8 mouse cellular contexts compared by ENCODE assay signal in genomic region chr1:181841396-181841795, GRCm38 (mm10). TPM values are rescaled to one million over a fixed set of nuclear protein-coding genes. Genes with fewer than 3 reads are reported as not detected.
DNase-seq lines count a peak whose midpoint lies in the region; ATAC-seq and TF ChIP-seq lines count a peak whose summit lies in the region.

No protein-coding gene starts in this region.

- no peaks in the 10 kb centered on the region for H3K9me3 ChIP-seq in forebrain, embryonic 16.5 days (ENCODE audit: control insufficient read depth, low read length)
- no peaks in the 10 kb centered on the region for H3K9me3 ChIP-seq in liver, postnatal 0 days (ENCODE audit: low read length)

- H3K79me3 ChIP-seq in C2C12 (ENCODE audit: low read depth) = peaks cover 51% of the 10 kb centered on the region

- peak overlapping the region; percentile 55 for H3K4me3 ChIP-seq in C2C12 (ENCODE audit: insufficient read depth, poor library complexity, severe bottlenecking)
- H3K4me3 ChIP-seq in forebrain, embryonic 16.5 days (replicated peaks; ENCODE audit: low read length) = peak overlapping the region; percentile 68
- peak overlapping the region; percentile 85 for H3K4me3 ChIP-seq in liver, postnatal 0 days (ENCODE audit: low read depth, low read length)

- H3K79me2 ChIP-seq in C2C12 (ENCODE audit: control insufficient read depth, insufficient read depth) = peaks cover 56% of the 10 kb centered on the region

- peak overlapping the region; percentile 79 for H3K27ac ChIP-seq in forebrain, embryonic 16.5 days (ENCODE audit: low read length)
- peak overlapping the region; percentile 99 for H3K27ac ChIP-seq in liver, postnatal 0 days (ENCODE audit: low read depth)

- H3K4me2 ChIP-seq in forebrain, embryonic 16.5 days (ENCODE audit: low read length) = peak overlapping the region; percentile 87
- H3K4me2 ChIP-seq in liver, postnatal 0 days (ENCODE audit: low read depth, low read length) = peak overlapping the region; percentile 92

- peaks cover 10% of the 10 kb centered on the region for H3K36me3 ChIP-seq in C2C12 (ENCODE audit: control insufficient read depth, insufficient read depth)
- 0 out of 2 replicates have a peak, but pooled peaks cover 2% of the 10 kb centered on the region for H3K36me3 ChIP-seq in forebrain, embryonic 16.5 days (ENCODE audit: control insufficient read depth, insufficient read depth)
- peaks cover 24% of the 10 kb centered on the region for H3K36me3 ChIP-seq in liver, postnatal 0 days (replicated peaks; ENCODE audit: insufficient read depth, low read length)

- no peak; the same call in 1 of the 2 replicates for ATAC-seq in forebrain, embryonic 16.5 days
- ATAC-seq in liver, postnatal 0 days = no peak

- H3K9ac ChIP-seq in forebrain, embryonic 16.5 days (replicated peaks; ENCODE audit: low read depth, low read length) = peak overlapping the region; percentile 87
- peak overlapping the region; percentile 97 for H3K9ac ChIP-seq in liver, postnatal 0 days (replicated peaks)

- no peak for TF ChIP-seq EP300 in liver, postnatal 0 days (IDR thresholded peaks at IDR 0.05; ENCODE audit: low read depth)

- no peak for TF ChIP-seq CTCF in C2C12 (IDR thresholded peaks at IDR 0.05; ENCODE audit: control insufficient read depth, insufficient read depth, insufficient read length)
- TF ChIP-seq CTCF in liver, postnatal 0 days (IDR thresholded peaks at IDR 0.05; ENCODE audit: low read depth) = no peak

- DNase-seq in embryo, embryonic 10.5 days (ENCODE audit: low spot score) = peak; percentile 54
- no peak for DNase-seq in embryo, embryonic 10 days (ENCODE audit: low spot score)
- DNase-seq in liver, postnatal 0 days = no peak
- DNase-seq in thymus, postnatal 36 days = peak; percentile 58 to 70
- DNase-seq in retina, embryonic 14.5 days (ENCODE audit: low spot score) = no peak
- DNase-seq in adrenal gland, postnatal 36 days = no peak

- H3K4me1 ChIP-seq in forebrain, embryonic 16.5 days (replicated peaks; ENCODE audit: control insufficient read depth, insufficient read depth, low read length) = peaks cover 27% of the 10 kb centered on the region
- H3K4me1 ChIP-seq in liver, postnatal 0 days (ENCODE audit: insufficient read depth) = peaks cover 31% of the 10 kb centered on the region

- H3K27me3 ChIP-seq in C2C12 (ENCODE audit: control insufficient read depth, insufficient read depth, insufficient read length) = no peaks in the 10 kb centered on the region
- no peaks in the 10 kb centered on the region for H3K27me3 ChIP-seq in forebrain, embryonic 16.5 days (replicated peaks; ENCODE audit: control insufficient read depth, insufficient read depth, low read length)
- no peaks in the 10 kb centered on the region for H3K27me3 ChIP-seq in liver, postnatal 0 days (ENCODE audit: insufficient read depth, low read length)

- under 1% methylated on average over 16 of the region's 16 CpGs for WGBS in forebrain, embryonic 16.5 days
- WGBS in liver, postnatal 0 days (ENCODE audit: insufficient replicate concordance) = under 1% methylated on average over 16 of the region's 16 CpGs

- H3ac ChIP-seq in C2C12 (ENCODE audit: control insufficient read depth, insufficient read length, low read depth) = peak overlapping the region; percentile 77

TF ChIP-seq in C2C12, 6 proteins besides CTCF, POLR2A, EP300 and RAD21:
- TF ChIP-seq CEBPB (IDR thresholded peaks at IDR 0.05; ENCODE audit: low read depth) (no peak), MYOD1 (IDR thresholded peaks at IDR 0.05; ENCODE audit: control insufficient read depth, insufficient read length, low read depth) (no peak), MYOG (IDR thresholded peaks at IDR 0.05; ENCODE audit: control insufficient read depth, extremely low read depth, insufficient read length) (no peak), USF1 (IDR thresholded peaks at IDR 0.05; ENCODE audit: low read depth) (no peak), FOSL1 (IDR thresholded peaks at IDR 0.05; ENCODE audit: insufficient read depth, low read length, poor library complexity, severe bottlenecking) (no peak), MAX (IDR thresholded peaks at IDR 0.05) (no peak)
TF ChIP-seq in C2C12: peak in this region for 0.

RNA-seq across cellular contexts. Expression of gene Lbr, which starts 1.4 kb away (rescaled TPM):
- polyA plus RNA-seq in C2C12 (2012; fragmentation: generic; extraction: Trizol) = 31.5 TPM
- polyA plus RNA-seq in forebrain, embryonic 16.5 days (2015; fragmentation: Nextera tagmentation; extraction: Ambion mirVana) = 51.2 and 60.6 TPM in 2 replicates
- polyA plus RNA-seq in liver, postnatal 0 days (2015; fragmentation: Nextera tagmentation; extraction: Ambion mirVana) = 107 and 119 TPM in 2 replicates
- 10 to 100 TPM; 20.5 to 22.7 TPM for total RNA-seq in adrenal gland, postnatal 36 days (2021)

Comparison
In these comparisons a context has a peak if more than half of its experiments do, and no peak if none do; other contexts are left out.
1. DNase-seq: peak in embryo, embryonic 10.5 days (single experiment) and thymus, postnatal 36 days (2 of 2); none in embryo, embryonic 10 days (single experiment), liver, postnatal 0 days (single experiment), retina, embryonic 14.5 days (single experiment) and adrenal gland, postnatal 36 days (0 of 2).
2. Peak in every context shown above with its lines, with median percentiles within 50 percentile points of each other: H3K4me3 ChIP-seq.